Mouse (Mus musculus): ENCODE measurements around the gene Mcm2.

The Mcm2 gene

DNA sequence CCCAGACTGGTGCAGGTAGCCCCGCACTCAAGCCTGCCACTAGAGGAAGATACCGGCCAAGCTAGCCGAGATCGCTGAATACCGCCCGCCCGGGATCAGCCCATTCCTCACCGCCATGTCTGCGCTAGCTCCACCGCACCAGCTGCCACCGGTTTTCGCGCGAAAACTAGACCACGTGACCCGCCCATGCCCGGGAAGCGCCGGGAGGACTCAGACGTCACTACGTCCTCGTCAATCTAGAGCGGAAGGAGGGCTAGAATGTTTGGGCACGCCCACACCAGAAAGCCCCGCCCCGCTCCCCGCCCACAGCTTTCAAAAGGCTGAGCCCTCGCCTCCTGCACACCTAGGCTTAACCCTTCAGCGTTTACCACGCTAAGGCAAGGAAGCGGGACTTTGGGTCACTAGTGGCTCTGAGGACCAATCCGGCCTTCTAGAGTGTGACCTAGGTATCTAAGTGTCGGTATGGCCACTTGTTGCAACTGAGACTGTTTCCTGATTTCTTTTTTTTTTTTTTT is at the start of gene Mcm2:
Gene Mcm2, minus strand, starts transcription at position 247 of the 515 bp plus-strand sequence.
- DNase-seq (ENCODE audit: low spot score in 2 of 2) = peak; percentile 91

DNA sequence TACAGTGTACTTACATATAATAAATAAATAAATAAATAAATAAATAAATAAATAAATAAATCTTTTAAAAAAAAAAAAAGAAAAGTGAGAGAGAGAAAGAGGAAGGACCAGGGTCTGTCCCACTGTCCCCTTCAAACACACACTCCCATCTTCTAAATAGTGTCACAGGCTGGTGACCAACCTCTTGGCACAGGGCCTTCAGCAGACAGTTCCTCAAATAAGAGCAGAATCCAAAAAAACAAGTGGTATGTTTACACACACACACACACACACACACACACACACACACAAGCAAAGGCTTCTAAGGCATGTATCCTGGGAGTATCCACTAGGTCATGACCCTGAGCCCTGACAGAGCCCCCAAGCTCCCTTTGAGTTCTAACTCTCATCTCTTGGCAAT is 49.2 kb upstream of the Mcm2 start:
- no peak for DNase-seq (ENCODE audit: low spot score in 2 of 2)

DNA sequence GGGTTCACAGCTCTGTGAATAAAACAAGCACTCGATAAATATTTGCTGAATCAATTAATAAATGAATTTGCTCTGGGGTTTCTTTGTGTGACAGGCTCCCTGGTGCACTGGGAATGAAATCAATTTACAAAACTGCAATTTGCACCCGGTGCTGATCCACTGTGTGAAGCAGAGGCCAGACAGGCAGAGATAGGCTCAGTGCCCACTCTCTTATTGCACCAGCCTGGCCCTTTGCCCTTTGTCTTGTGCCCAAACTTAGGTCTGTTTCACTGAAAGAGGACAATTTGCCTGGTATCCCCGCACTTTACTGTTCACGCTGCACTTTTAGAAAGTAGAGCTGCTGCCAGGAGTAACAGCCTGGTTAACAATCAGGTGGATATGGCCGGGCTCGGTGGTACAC is 47.9 kb upstream of the Mcm2 start:
- DNase-seq (ENCODE audit: low spot score in 2 of 2) = no peak

DNA sequence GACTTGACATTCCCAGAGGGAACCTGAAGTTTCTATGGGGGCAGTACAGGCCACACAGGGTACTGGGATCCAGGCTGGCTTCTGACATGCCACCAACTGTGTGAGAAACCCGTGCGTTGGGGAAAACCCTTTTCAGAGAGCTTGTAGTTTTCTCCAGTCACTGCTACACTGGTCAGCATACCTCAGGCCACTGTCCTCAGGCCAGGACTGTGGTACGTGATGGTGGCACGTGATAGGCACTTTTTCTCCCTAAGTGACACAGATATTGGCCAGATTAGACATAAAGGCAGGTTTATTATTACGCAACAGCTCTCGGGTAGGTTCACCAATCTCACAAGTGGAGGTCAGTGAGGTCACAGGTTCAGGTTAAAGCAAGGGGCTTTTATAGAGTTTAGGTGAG is 45.1 kb upstream of the Mcm2 start:
- no peak for DNase-seq (ENCODE audit: low spot score in 2 of 2)

DNA sequence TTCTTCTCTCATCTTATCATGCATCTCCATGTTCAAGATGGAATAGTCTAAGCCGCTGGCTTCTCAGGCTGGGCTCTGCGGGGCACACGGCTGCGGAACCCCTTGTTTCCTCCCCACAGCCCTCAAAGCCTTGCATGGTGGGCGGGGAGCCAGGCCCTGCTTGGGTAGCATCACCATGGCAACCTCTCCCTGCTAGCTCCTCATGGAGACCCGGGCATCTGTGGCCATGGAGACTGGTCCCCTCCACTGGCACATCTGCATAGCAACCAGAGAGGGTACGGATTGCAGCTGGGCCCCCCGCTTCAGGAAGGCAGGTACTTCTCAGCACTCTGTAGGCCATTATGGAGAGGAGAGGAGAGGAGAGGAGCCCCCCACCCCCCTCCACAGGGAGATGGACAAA is 44.0 kb upstream of the Mcm2 start:
- peak in 1 of 2 experiments; percentile 54 for DNase-seq (ENCODE audit: low spot score in 2 of 2)

DNA sequence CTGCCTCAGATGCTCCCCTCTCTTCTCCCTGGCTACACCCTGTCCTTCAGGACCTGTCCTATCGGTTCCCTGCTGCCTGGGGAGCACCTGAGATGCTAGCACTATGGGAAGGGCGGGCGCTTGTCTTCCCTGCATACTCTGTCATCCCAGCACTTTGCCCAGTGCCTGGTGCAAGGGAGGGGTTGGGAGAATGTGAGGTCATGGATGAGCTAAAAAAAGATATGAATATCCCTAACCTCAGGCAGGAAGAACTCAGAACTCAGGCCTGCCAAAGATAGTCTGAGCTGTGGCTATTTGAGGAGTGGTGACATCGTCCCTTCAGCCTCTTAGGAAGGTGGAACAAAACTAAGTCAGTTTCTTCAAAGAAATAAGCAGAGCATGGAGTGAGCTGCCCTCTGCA is 43.0 kb upstream of the Mcm2 start:
- DNase-seq (ENCODE audit: low spot score in 2 of 2) = no peak

DNA sequence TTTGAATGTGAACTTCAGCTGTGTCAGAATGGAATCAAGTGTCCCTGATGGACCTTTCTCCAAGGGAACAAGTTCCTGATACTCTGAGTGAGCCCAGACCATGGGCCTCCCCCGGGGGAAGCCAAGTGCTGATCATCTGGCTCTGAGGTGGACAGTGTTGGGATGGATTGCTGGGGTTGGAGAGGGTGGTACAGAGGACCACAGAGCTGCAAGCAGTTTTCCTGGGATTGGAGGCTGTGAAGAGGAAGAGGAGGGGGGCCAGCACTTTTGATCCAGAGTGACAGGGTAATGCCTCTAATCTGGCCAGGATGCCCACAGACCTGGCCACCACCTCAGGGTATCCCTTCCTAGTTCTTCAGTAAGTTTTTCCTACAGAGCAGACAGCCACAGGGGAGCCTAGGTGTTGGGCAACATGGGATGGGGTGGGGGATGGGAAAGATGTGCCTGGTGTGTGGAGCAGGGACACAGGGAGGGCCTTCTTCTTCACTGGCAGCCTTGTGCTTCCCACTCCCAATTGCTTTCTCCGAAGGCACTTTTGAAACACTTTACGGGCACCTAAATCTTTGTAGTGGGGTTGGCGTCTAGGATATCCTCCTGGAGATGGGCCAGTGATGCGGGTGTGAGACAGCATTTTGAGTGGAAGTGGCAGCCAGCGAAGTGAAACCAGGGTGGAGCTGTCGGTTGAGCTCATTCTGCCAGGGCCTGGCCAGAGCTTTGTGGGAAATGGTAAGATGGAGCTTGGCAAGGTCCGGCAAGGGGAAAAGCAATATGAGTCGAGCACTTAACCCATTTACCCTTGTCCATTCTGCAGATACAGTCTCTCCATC is 41.7 kb upstream of the Mcm2 start:
- no peak for DNase-seq (ENCODE audit: low spot score in 2 of 2)

DNA sequence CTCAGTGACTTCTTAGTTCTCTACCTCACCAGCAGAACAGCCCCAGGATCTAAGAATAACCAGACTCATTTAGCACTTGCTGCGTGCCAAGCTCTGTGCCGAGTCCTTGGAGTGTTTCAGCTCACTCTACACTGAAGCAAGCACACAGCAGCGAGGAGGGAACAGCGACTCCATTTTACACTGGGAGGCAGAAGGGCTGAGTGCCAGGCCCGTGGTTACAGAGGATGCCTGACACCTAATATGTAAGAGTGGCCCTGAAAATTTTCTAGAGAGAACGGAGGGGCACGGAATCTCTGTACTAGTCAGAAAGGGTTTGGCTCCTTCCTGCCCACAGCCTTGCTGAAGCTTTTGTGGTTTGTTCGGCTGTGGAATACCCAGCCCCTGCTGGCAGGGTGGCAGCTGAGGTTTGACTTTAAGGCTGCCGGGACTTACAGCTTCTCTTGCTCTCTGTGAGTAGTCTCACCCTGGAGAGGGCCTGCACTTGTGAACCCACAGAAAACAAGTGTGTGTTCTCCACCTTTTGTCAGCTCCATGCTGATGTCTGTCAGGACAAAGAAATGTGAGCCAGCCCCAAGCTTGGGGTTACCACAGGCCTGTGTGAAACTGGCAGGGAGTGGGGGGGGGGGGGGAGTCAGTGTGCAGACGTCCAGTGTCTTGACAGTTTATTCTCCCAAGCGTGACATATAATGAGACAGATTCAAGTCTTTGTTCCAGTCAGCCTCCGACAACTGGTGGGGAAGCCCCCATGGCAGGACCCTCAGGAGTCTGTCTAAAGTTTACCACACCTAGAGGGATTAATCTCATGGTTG is 40.9 kb upstream of the Mcm2 start:
- peak; percentile 54 to 72 for DNase-seq (ENCODE audit: low spot score in 2 of 2)

DNA sequence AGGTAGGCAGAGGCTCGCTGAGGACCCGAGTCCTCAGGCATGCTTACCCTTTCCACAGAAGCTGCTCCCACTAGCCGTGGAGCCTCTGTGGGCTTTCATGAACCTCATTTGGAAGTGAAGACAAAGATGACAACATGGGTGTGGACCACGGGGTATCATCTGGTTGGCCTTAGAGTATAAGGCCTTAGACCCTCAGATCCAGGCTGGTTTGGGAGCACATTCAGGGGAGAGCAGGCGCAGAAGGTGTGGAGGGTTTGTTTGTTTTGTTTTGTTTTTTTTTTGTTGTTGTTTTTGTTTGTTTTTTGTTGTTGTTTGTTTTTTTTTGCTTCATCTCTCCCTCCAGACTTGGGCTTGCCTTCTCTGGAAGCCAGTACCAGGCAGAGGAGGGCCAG is 40.1 kb upstream of the Mcm2 start:
- DNase-seq (ENCODE audit: low spot score in 2 of 2) = no peak

DNA sequence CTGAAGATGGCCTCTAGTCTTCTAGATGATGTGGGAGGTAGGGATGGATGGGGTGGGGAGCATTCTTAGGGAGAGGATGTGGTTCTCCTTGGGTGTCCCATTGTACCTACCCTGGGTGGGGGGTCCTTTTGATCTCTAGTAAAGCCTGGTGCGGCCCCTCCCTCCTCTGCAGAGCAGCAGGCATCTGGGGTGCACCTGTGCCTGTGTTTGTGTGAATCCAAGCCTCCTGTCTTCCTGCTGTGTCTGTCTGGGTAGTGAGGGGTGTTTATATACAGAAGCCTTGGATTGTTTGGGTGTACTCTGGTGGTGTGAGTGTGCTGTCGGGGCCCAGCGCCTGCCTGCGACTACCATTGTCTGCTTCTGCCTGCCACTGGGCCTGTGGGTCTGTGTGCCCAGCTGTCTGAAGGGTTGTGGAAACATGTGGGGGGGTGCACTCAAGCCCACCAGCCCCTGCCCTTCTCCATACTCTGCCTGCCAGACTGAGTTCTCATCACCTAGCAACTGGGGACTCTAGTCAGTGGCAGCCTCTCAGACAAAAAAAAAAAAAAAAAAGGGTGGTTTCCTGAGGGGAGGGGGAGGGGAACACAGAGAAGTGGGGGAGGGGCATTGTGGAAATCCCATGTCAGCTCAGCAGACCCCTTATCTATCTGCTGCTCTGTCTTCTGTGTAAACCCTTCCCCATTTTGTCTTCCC is 39.5 kb upstream of the Mcm2 start:
- DNase-seq (ENCODE audit: low spot score in 2 of 2) = no peak

DNA sequence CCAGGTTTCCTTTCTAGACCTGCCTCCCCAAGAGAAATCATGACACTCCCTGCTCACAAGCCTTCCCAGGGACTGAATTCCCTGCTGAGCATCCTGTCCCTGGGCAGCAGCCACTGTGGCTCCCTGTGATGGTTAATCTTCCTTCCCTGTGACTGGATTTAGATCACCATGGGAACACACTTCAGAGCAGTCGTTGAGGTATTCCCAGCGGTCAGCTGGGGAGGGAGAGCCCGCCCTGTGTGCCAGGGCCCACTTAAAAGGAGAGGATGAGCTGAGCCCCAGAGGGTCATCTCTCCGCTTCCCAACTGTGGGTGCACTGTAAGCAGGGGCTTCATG is 38.6 kb upstream of the Mcm2 start:
- no peak for DNase-seq (ENCODE audit: low spot score in 2 of 2)

DNA sequence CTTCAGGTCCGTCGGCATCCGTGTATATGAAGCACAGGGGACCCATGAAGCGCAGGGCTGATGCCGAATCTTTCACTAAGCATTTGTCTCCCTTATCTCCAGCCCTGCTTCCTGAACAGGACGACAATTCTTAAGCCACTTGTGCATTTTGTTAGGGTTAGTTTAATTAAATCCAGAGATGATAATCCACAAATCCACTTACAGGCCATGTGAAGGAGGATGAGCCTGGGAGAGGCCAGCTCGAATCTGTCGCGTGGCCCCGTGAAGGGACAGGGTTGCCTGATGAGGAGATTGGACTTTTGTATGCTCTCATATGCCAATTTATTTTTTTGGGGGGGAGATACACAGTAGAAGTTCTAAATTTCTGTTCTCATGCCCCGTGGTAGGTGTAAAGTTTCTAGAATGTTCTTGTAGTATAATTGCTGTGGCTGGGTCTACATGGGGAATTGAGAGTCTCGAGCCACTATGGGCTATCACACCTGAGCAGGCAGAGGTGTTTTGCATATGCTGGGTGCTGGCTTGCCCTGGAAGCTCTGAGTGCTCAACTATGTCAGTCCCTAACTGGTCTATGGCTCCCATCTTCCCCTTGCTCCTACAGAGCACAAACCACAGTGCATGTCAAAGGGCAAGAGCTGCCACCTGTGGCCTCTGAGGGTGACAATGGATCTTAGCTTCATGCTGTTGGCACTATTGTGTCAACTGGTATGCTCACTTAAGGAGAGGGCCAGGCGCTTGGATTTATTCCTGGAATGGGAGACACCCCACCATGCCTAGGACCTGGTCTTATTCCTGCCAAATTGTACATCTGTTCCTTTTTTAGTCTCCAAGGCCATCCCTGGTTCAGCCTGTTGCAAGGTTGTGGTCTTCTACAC is 38.0 kb upstream of the Mcm2 start:
- DNase-seq (ENCODE audit: low spot score in 2 of 2) = no peak

DNA sequence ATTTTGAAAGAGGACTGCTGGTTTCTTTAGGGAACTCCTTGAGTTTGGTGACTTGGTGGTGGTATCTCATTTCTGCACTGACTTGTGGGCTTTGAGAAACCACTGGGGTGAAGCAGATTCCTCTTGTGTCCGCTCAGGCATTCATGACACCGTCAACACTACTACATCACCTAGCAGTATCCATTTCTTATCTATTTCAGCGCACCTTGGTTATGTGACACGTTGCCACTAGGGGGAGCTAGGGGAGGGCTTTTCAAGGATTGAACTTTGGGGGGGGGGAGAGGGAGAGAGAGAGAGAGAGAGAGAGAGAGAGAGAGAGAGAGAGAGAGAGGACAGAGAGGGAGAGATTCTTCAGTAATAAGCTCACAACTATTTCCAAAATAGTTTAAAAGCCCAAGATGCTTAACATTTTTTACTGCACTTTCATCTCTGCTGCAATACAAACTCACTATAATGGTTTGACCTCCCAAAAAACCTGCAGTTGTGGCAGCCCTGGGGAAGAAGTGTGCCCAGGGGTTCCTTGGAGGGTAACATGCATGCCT is 37.2 kb upstream of the Mcm2 start:
- DNase-seq (ENCODE audit: low spot score in 2 of 2) = peak; percentile 69 to 75

DNA sequence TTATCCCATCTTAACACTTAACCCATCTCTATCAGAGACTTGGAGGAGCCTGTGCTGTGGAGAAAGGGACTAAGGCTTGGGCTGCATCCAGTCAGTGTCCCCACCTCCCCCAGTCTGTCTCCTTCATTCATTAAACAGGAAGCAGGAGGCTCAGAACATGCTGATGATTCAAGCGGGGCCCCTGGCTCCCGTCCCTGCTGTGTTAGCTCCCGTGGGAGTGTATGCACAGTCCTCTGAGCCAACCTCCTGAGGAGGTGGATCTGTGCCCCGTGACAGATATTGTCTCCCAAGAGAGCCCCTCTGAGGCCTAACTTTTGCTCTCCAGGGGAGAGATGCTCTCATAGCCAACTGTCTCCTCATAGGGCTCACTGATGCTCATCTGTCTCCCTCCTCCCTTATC is 36.2 kb upstream of the Mcm2 start:
- DNase-seq (ENCODE audit: low spot score in 2 of 2) = peak; percentile 72 to 74

DNA sequence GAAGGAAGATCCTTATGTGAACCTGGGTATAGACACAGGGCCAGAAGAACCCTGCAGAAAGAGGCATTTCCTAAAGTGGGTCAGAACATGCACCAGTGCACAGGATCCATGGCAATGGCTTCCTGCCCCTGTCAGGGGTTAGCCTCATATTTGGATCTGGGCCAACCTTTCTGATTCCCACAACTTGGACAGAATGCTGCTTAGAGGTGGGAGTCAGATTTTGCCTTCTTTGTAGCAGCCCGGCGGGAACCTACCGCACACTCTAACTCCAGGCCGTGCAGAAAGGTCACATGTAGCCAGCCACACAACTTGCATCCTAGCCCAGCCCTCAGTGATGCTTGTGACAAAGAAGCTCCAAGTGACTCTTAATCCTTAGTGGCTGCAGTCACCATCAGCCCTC is 35.6 kb upstream of the Mcm2 start:
- no peak for DNase-seq (ENCODE audit: low spot score in 2 of 2)

DNA sequence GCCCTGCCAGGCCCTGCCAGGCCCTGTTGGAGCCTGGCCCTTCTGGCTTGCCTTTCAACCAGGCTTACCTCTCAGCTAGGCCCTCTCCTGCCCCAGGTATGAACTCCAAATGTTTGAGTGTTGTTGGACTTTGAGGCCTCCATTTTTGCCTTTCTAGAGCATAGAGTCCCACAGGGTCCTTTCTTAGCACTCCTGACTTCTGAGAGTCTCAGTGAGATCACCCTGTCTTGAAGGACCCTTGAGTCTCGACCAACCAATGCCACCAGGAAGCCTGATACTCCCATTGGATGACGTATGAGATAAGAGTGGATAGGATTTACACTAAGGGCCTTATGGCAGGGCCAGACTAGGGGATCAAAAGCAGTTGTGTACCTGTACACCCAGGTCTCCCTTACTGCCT is 32.9 kb upstream of the Mcm2 start:
- DNase-seq (ENCODE audit: low spot score in 2 of 2) = no peak

DNA sequence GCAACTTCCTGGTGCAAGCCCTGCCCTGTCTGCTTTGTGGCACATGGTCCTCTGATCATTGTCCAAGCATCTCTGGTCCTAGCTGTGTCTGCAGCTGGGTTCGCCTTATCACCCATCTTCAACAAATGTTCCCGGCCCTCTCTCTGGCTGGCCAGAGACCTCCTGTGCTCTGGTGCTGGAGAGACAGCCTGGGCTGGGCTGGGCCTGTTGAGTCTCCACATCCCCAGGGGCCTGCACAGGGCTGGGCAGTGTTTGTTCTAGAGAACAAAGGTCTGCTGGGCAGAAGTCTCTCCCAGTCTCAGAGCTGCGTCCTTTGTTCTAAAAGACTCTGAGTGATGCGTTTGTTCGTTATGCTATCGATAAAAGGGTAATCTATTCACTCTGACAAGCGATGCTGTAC is 31.5 kb upstream of the Mcm2 start:
- no peak for DNase-seq (ENCODE audit: low spot score in 2 of 2)

DNA sequence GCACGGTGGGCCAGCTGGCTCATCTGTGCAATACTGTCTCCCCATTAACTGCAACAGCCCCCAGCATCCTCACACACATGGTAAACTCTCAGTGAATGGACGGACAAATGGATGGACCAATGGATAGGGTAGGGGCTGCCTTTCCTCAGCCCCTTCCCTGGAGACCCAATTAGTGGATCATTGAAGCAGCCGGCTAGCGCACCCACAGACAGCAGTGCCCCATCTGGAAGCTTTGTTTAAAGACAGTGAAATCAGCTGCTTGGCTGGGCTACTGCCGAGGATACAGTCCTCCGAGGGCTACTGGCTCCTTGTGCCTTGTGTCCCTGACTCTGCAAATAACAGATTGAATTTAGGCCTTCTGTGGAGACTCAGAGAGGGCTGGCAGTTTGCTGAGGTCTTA is 30.9 kb upstream of the Mcm2 start:
- DNase-seq (ENCODE audit: low spot score in 2 of 2) = no peak

DNA sequence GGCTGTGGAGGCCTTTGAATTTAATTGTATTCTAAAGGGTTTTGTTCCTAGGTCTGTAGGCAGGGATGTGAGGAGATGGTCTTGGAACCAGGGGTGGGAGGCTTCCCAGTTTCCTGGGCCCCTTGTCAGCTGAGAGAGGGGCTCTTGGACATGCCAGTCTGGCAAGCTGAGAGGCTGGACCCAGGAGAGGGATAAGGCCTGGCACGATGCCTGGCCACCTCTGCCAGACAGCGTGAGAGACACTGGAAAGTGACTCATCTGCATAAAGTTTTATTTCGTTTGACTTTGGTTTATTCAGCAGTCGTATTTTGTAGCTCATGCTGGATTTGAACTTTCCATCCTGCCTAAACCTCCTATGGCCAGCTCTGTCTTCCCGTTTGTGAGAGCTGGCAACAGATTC is 30.0 kb upstream of the Mcm2 start:
- DNase-seq (ENCODE audit: low spot score in 2 of 2) = no peak

DNA sequence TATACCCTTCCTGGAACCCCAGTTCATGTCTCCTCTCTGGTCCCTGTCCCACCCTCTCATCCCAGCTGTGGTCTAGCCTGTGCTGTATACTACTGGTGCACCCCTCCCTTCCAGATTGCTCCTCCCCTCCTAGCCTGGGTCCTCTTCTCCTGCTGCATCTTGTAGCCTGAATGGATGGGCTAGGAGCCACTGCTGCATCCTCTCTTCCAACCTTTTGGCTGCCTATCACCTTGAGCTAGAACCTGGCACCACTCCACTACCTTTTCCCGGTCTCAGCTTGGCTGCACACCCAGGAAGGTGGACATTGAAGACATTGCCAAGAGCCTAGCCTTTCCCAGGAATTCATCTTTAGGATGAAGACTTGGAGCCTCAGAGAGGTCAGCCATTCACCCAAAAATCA is 29.4 kb upstream of the Mcm2 start:
- no peak for DNase-seq (ENCODE audit: low spot score in 2 of 2)

DNA sequence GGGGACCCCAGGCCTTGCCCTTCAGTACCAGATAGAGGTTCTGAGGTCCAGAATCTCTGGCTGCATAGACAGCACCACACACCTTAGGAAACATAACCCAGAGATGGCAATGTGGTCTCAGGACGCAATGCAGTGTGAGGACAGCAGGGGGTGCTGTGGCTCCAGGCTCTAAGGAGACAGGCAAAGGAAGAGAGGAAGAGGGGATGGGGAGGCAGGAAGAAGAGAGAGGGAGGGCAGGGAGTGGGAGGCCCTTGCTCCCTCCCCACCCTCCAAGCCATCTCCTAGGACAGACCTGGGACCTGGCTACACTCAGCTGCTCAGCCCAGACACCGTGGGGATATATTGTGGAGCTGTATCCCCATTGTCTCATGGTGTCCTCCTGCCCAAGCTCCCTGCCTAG is 29.0 kb upstream of the Mcm2 start:
- DNase-seq (ENCODE audit: low spot score in 2 of 2) = peak; percentile 92
